Mouse (Mus musculus) embryonic facial prominence, embryonic 11.5 days (tissue): ENCODE results near the gene Parp1. TPM values are rescaled to one million over a fixed set of nuclear protein-coding genes. Genes with fewer than 3 reads are reported as not detected.

Experiments
- ATAC-seq: fragments of 200-750 bp; cut with Nextera tagmentation; replicated peaks from 2 replicates; pipeline ENCODE4 v1.8.0; 2017; ENCODE audit warnings: low read depth; ENCODE audit not compliant: insufficient number of reproducible peaks, low FRiP score, low TSS enrichment
- DNase-seq: peaks from one replicate; pipeline ENCODE4 v3.0.0-alpha.2; 2015; ENCODE audit warnings: low spot score
- H3K27ac ChIP-seq: fragments of 300-500 bp; sonication (generic); replicated peaks from 2 replicates; pipeline ENCODE4 v1.5.1; 2014; ENCODE audit warnings: mild to moderate bottlenecking, low read depth, low read length, control low read depth
- H3K27me3 ChIP-seq: fragments of 300-500 bp; sonication (generic); 2 replicates; pipeline ENCODE4 v1.6.1; 2014; ENCODE audit warnings: mild to moderate bottlenecking, low read length, moderate library complexity, mixed read lengths; ENCODE audit not compliant: control insufficient read depth, insufficient read depth
- H3K36me3 ChIP-seq: fragments of 300-500 bp; sonication (generic); replicated peaks from 2 replicates; pipeline ENCODE4 v1.6.1; 2014; ENCODE audit warnings: low read depth, mild to moderate bottlenecking, low read length, moderate library complexity, mixed read lengths; ENCODE audit not compliant: control insufficient read depth, insufficient read depth
- H3K4me1 ChIP-seq: fragments of 300-500 bp; sonication (generic); 2 replicates; pipeline ENCODE4 v1.6.1; 2014; ENCODE audit warnings: low read length, mixed read lengths; ENCODE audit not compliant: control insufficient read depth, insufficient read depth
- H3K4me2 ChIP-seq: fragments of 300-500 bp; sonication (generic); 2 replicates; pipeline ENCODE4 v1.6.1; 2014; ENCODE audit warnings: low read depth, mild to moderate bottlenecking, control low read depth, low read length, moderate library complexity
- H3K4me3 ChIP-seq: fragments of 300-500 bp; sonication (generic); 2 replicates; pipeline ENCODE4 v1.5.1; 2014; ENCODE audit warnings: low read depth, low read length, control low read depth
- H3K9ac ChIP-seq: fragments of 300-500 bp; sonication (generic); replicated peaks from 2 replicates; pipeline ENCODE4 v1.6.1; 2014; ENCODE audit warnings: mild to moderate bottlenecking, control low read depth, low read length
- H3K9me3 ChIP-seq: fragments of 300-500 bp; sonication (generic); replicated peaks from 2 replicates; pipeline ENCODE4 v1.6.1; 2016; ENCODE audit warnings: mild to moderate bottlenecking, low read length, inconsistent platforms, mixed read lengths; ENCODE audit not compliant: control insufficient read depth
- WGBS: fragments of 180-500 bp; shearing (Covaris S2); extraction: QIAGEN DNeasy Blood & Tissue Kit; methylation state at CpG from one replicate; pipeline ENCODE4 v1.1.7; 2014; 5-methylcytosine and 5-hydroxymethylcytosine counted together
- polyA plus RNA-seq: library from polyadenylated mRNA; unstranded; fragments of >200 nt; fragmentation: Nextera tagmentation; extraction: Ambion mirVana; gene quantifications from 2 replicates; pipeline ENCODE4 v1.2.1, GENCODE M21; 2014

Gene Parp1
- polyA plus RNA-seq, 1 experiment from 2014 or later, result 163 TPM

DNA sequence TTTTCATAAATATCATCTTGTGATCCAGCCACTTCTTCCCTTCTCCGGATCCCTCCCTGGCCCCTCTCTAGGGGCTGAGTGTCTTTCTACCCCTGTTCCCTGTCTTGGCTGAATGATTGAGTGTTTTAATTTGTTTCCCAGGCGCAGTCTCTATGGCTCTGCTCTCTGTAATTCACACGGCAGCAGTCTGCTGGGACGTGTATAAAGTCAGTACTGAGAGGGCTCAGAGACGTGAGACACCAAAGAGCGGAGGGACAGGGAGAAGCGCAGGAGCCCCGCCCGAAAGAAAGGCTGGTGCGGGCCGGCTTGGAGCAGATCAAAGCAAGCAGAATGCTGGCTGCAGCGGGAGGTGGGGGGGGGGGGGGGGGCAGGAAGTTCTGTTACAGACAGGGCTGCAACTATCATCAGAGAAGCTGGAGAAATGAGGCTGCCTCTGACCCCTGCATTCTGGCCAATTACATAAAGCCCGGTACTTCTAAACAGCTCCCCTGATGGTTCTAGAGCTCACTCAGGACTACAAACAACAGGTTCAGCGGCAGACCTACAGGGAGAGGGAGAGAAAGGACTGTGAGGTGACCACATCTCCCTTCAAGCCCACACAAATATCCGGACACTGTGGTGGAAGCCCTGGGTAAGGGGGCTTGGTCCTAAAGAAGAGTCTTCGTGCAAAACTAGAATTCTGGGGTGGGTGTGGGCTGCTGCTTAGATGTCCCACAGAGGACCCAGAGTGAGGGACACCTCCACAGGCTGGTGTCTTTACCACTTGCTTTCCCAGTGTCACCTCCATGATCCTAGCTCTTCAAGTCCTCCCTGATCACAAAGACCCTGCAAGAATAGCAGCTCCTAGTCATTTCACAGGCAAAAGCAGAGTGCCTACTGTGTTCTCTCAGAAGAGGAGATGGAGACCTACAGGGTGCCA, 20.7 kb upstream of the Parp1 start:
- H3K27ac ChIP-seq, result no peak overlapping the region
- no peak overlapping the region for H3K4me3 ChIP-seq
- H3K4me2 ChIP-seq, result peak overlapping the region; percentile 39
- DNase-seq (peak; percentile 46), ATAC-seq (peak; percentile 65)
- H3K4me1 ChIP-seq, result no peaks in the 10 kb centered on the region; the same call in 1 of the 2 replicates
- H3K9ac ChIP-seq, result peak overlapping the region; percentile 3; the same call in 1 of the 2 replicates
- 1% methylated on average over 16 of the region's 16 CpGs for WGBS
- H3K27me3 ChIP-seq, result no peaks in the 10 kb centered on the region
- H3K36me3 ChIP-seq, result no peaks in the 10 kb centered on the region
- no peaks in the 10 kb centered on the region for H3K9me3 ChIP-seq

DNA sequence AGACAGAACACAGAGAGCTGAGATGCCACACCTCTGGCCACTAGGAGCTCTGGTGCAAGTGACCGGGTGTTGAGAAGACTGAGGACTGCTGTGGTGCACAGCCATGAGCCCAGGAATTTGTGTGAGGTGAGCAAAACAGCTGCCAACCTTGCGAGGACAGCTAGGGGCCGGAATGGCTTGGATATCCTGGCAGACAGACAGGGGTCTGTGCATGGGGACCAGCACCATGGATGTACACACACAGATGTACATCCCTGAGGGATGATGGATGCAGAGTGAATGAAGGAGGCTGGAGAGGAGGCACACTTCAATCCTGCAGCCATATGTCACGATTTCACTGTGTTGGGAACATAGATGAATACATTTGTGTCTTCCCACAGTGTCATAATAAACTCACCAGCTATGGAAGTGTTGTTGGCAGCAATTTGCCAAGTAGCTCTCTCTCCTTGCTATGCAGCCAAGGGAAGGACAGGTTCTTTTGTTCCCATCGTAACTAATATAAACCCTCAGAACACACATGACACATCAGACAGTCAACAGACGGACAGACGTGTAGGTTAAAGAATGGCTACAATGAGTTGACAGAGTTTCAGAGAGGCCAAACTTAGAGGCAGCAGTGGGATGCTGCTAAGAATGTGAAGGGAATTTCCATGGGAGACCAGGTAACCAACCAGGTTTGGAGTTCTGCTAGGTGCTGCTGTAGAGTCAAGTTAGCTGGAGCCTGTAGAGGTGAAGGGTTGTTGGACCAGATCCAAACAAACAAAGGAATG, 19.0 kb upstream of the Parp1 start:
- no peaks in the 10 kb centered on the region for H3K36me3 ChIP-seq
- 76% methylated on average over 7 of the region's 7 CpGs for WGBS
- H3K4me3 ChIP-seq, result no peak overlapping the region
- ATAC-seq (no peak), DNase-seq (no peak)
- no peaks in the 10 kb centered on the region for H3K9me3 ChIP-seq
- no peaks in the 10 kb centered on the region; the same call in 1 of the 2 replicates for H3K4me1 ChIP-seq
- H3K27ac ChIP-seq, result no peak overlapping the region
- no peaks in the 10 kb centered on the region for H3K27me3 ChIP-seq
- no peak overlapping the region for H3K9ac ChIP-seq
- no peak overlapping the region for H3K4me2 ChIP-seq

DNA sequence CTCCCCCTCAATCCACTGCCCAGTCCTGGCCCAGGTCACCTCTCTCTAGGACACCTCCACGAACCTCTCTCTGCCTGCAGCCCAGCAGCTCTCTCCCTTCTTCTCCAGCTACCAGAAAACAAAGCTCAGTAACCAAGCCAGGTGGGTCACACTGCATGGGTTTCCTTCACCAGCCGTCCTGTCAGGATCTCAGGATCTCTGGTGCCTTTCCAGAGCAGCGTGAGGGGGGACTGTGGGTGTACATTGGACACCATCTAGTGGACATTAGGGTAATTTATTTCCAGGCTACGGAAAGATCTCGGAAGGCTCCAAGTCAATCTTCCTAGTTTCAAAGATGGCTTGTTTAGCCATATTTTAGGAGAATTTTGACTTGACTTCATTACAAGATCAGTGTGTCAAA, 18.0 kb upstream of the Parp1 start:
- 20% methylated on average over 5 of the region's 5 CpGs for WGBS

DNA sequence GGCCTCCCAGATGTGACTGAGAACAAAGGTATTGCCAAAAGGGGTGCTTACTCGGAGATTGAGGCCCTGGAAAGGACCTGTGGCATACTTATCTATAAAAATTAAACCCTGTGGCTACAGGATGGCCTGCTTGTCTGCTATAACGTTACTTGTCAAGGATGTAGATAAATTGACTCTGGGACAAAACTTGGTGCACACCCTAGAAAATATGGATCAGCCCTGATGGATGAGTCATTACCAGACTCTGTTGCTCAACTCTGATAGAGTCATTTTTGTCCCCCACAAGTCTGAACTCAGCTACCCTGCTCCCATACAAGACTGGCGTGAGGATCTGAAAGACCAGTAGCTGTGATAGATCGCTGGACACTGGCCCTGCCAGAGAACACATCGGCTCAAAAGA, 11.8 kb upstream of the Parp1 start:
- Histone ChIP-seq H3K27me3 (no peaks in the 10 kb centered on the region), H3K36me3 (no peaks in the 10 kb centered on the region), H3K4me2 (no peak overlapping the region), H3K4me3 (no peak overlapping the region), H3K9me3 (no peaks in the 10 kb centered on the region), H3K9ac (no peak overlapping the region), H3K4me1 (no peaks in the 10 kb centered on the region), H3K27ac (no peak overlapping the region)
- 87% methylated on average over 5 of the region's 5 CpGs for WGBS
- DNase-seq (no peak), ATAC-seq (no peak)

More for the DNA sequence above, 18.0 kb upstream of the Parp1 start:
- H3K9ac ChIP-seq, result no peak overlapping the region
- no peak overlapping the region for H3K27ac ChIP-seq
- DNase-seq (peak; percentile 65), ATAC-seq (0 out of 2 replicates have a peak, but pooled peaks have one; percentile 26)
- no peaks in the 10 kb centered on the region; the same call in 1 of the 2 replicates for H3K4me1 ChIP-seq
- no peaks in the 10 kb centered on the region for H3K27me3 ChIP-seq
- no peaks in the 10 kb centered on the region for H3K36me3 ChIP-seq
- H3K4me3 ChIP-seq, result no peak overlapping the region
- no peak overlapping the region for H3K4me2 ChIP-seq
- H3K9me3 ChIP-seq, result no peaks in the 10 kb centered on the region

GRCm38 (mm10) chr1:180559454-180559853, 9.3 kb upstream of the Parp1 start:
- H3K9ac ChIP-seq, result no peak overlapping the region
- no peaks in the 10 kb centered on the region for H3K27me3 ChIP-seq
- WGBS, result 75% methylated on average over 8 of the region's 8 CpGs
- no peaks in the 10 kb centered on the region for H3K4me1 ChIP-seq
- H3K9me3 ChIP-seq, result no peaks in the 10 kb centered on the region
- H3K36me3 ChIP-seq, result no peaks in the 10 kb centered on the region
- DNase-seq (no peak), ATAC-seq (no peak)
- H3K27ac ChIP-seq, result no peak overlapping the region
- H3K4me3 ChIP-seq, result no peak overlapping the region
- H3K4me2 ChIP-seq, result no peak overlapping the region

DNA sequence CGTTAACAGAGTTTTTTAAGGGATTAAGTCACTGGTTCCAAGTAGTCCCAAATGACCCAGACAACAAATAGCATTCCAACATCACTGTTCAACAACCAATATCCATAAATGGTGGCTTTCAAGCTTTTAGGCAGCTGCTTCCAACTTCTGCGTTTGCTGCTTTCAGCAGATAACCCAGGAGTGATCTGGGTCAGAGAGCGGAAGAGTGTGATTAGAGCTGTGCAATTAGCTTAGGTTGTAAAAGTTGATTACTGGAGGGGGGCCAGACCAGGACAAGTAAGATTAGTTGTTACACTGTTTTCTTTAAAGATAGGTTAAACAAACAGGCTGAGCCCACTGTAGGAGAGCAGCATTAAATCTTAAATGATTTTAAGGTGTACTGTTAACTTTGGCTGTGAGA, 7.5 kb upstream of the Parp1 start:
- H3K9me3 ChIP-seq, result no peaks in the 10 kb centered on the region
- ATAC-seq (no peak), DNase-seq (no peak)
- H3K9ac ChIP-seq, result no peak overlapping the region
- H3K4me1 ChIP-seq, result no peaks in the 10 kb centered on the region
- no peak overlapping the region for H3K27ac ChIP-seq
- H3K4me3 ChIP-seq, result no peak overlapping the region
- no peaks in the 10 kb centered on the region for H3K27me3 ChIP-seq
- H3K36me3 ChIP-seq, result no peaks in the 10 kb centered on the region
- no peak overlapping the region for H3K4me2 ChIP-seq
- WGBS, result 57% methylated on average over 3 of the region's 3 CpGs

DNA sequence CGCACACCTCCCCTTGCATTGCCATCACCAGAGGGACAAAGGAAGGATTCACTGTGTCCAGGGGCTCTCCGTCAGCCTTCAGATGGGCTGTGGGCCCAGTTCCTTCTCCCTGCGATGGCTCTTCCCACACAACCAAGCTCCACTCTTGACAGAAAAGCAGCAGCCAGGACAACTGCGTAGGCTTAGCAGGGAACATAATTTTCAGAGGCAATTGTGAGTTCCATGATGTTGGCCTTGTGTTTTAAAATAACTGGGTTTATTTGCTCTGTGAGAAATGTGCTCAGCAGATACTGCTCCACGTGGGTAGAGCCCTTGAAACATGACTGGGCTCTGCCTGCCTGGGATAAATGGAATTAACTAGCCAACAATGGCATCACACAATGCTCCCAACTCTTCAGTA, 3.8 kb upstream of the Parp1 start:
- H3K36me3 ChIP-seq, result no peaks in the 10 kb centered on the region
- 76% methylated on average over 5 of the region's 5 CpGs for WGBS
- DNase-seq (no peak), ATAC-seq (no peak)
- H3K4me1 ChIP-seq, result no peaks in the 10 kb centered on the region
- no peak overlapping the region for H3K4me2 ChIP-seq
- no peaks in the 10 kb centered on the region for H3K9me3 ChIP-seq
- H3K9ac ChIP-seq, result no peak overlapping the region
- H3K4me3 ChIP-seq, result no peak overlapping the region
- no peak overlapping the region for H3K27ac ChIP-seq
- H3K27me3 ChIP-seq, result no peaks in the 10 kb centered on the region

DNA sequence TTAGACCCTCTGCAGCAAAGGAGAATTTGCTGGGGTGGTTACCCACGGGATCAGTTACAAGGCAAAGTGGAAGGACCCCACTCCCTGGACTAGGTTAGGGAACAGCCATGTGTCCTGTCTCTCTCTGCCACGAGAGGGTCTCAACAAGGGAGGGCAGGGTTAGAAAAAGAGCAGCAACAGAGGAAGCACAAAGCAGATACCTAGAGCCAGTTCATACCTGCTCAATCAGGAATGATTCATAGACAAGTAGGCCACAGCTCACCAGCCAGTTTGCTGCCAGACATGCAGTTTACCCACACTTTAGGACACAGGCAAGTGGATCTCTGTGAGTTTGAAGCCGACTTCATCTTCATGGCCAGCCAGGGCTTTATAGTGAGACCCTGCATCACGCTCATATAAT, 963 bp upstream of the Parp1 start:
- 72% methylated on average over 4 of the region's 4 CpGs for WGBS
- ATAC-seq, result no peak
- no peak overlapping the region for H3K27ac ChIP-seq

More for the DNA sequence above, 963 bp upstream of the Parp1 start:
- H3K4me3 ChIP-seq, result no peak overlapping the region
- H3K9ac ChIP-seq, result no peak overlapping the region
- H3K27me3 ChIP-seq, result no peaks in the 10 kb centered on the region
- H3K9me3 ChIP-seq, result no peaks in the 10 kb centered on the region
- no peaks in the 10 kb centered on the region for H3K4me1 ChIP-seq
- H3K4me2 ChIP-seq, result no peak overlapping the region
- DNase-seq, result no peak
- H3K36me3 ChIP-seq, result no peaks in the 10 kb centered on the region
